Mouse (Mus musculus): ENCODE results near the gene Srpr.

The Srpr gene

GRCm38 (mm10) chr9:35175251-35176123 lies 24.5 kb upstream of the Srpr start, which contains the start of gene Dcps:
Gene Dcps (minus strand): TSS chr9:35176061.
- no peak for TF ChIP-seq GATA4 (IDR thresholded peaks at IDR 0.05; ENCODE audit: insufficient replicate concordance, low read length)

DNA sequence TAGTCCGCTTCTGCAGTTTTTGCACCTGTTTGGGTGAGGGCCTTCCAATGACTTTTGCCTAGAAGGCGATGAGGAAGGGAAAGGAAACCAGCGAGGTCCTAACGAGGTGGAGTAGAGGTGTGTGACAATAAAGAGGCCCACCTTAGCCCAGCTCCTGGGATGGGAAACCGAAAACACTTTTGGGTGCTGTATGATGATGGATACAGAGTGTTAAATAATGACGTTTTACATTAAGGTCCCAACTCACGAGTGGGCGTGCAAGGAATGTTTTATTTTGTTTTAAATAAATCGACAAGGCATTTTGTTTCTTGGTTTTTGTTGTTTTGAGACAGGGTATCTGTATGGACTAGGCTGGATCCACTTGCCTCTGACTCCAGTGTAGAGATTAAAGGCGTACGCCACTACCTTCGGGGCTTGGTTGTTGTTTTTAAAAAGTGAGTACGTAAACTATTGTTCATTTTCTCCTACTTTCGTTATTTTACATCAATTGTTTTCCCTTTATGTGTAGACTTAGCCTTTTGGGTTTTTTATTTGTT lies 23.8 kb upstream of the Srpr start:
- TF ChIP-seq GATA4 (IDR thresholded peaks at IDR 0.05; ENCODE audit: insufficient replicate concordance, low read length), result no peak

- TF ChIP-seq GATA4 (IDR thresholded peaks at IDR 0.05; ENCODE audit: insufficient replicate concordance, low read length), result no peak
These were observed 17.1 kb upstream of the Srpr start for GRCm38 (mm10) chr9:35182832-35183231.

DNA sequence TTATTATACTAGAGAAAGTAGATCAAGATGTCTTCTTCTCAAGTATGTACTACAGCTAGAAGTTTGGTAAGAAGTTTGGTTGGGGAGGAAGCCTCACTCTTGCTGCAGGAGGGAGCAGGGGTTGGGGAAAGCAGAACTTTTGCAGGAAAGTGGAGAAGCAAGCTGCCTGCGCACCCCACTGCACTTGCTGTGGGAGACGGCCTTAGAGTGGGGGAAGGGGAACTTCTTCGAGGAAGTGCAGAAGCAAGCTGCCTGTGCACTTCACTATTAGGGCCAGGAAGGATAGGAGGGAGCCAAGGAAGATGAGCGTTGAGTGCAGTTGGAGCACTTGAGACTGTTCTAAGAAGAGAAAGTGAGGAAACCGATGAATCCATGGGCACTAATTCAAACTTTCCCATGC lies 16.6 kb upstream of the Srpr start:
- no peak for TF ChIP-seq GATA4 (IDR thresholded peaks at IDR 0.05; ENCODE audit: insufficient replicate concordance, low read length)

- no peak for TF ChIP-seq GATA4 (IDR thresholded peaks at IDR 0.05; ENCODE audit: insufficient replicate concordance, low read length)
These were observed 13.5 kb upstream of the Srpr start for GRCm38 (mm10) chr9:35186430-35186829.

DNA sequence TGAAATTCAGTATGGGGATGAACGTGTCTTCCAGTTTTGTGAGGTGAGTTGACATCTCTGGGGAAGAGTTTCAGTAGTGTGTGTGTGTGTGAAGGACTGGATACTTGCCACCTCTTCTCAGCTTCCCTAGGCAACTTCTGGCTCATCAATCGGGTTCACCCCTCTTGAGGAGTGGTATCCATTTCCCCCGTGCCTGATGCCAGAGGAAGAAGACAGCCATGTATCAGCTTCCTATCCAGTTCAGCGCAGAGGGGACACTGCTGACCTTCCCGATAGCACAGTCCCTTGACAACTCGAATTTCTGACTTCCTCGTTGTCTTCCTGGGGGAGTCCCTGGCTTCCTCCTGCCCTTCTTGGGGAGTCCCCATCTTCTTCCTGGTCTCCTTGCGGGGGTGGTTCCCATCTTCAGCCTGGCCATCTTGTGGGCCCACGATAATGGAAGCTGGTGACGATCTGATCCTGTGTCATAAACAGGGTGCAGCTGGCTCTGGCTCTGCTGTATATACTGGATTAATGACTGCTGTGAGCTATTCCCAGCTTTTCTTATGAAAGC lies 12.5 kb upstream of the Srpr start:
- no peak for TF ChIP-seq GATA4 (IDR thresholded peaks at IDR 0.05; ENCODE audit: insufficient replicate concordance, low read length)

DNA sequence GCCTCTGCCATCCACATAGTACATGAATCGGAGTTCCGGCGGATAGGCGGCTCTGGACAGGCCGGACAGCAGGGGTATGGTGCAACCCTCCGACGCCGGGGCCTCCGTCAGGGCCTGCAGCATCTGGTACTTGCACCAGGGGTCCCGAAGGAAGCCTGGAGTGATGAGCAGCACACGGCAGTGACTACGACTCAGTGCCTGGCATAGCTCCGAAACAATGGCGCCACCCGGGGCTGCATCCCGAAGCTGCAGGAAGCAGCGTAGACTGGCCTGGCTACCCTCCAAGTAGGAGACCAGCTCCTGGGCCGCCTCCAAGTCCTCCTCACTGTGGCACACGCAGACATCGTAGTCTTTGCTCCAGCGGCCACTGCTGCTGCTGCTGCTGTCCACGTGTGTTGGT lies 11.3 kb upstream of the Srpr start:
- no peak for TF ChIP-seq GATA4 (IDR thresholded peaks at IDR 0.05; ENCODE audit: insufficient replicate concordance, low read length)

- no peak for TF ChIP-seq GATA4 (IDR thresholded peaks at IDR 0.05; ENCODE audit: insufficient replicate concordance, low read length)
These were observed 6.9 kb upstream of the Srpr start for GRCm38 (mm10) chr9:35192983-35193542.

DNA sequence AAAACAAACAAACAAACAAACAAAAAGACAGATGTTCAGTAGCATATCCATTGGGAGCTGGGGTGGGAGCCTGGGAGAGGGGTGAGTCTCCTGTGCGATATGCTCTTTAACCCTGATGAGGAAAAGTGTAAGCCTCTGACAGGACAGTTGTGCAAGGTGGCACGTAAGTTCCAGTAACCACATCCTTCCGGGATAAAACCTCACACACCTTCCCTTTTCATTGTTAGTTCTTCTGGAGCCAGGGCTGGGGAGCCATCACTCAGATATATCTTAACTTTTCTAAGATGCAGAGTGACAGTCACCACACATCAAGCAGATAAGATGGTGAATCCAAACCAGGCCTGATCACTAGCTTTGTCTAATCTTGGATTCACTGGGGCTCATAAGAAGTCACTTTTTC lies 5.9 kb upstream of the Srpr start:
- TF ChIP-seq GATA4 (IDR thresholded peaks at IDR 0.05; ENCODE audit: insufficient replicate concordance, low read length), result no peak

- no peak for TF ChIP-seq GATA4 (IDR thresholded peaks at IDR 0.05; ENCODE audit: insufficient replicate concordance, low read length)
These were observed 2.4 kb upstream of the Srpr start for GRCm38 (mm10) chr9:35197625-35198024.

- TF ChIP-seq GATA4 (IDR thresholded peaks at IDR 0.05; ENCODE audit: insufficient replicate concordance, low read length), result no peak
These were observed 1.6 kb upstream of the Srpr start for GRCm38 (mm10) chr9:35198351-35198750.

DNA sequence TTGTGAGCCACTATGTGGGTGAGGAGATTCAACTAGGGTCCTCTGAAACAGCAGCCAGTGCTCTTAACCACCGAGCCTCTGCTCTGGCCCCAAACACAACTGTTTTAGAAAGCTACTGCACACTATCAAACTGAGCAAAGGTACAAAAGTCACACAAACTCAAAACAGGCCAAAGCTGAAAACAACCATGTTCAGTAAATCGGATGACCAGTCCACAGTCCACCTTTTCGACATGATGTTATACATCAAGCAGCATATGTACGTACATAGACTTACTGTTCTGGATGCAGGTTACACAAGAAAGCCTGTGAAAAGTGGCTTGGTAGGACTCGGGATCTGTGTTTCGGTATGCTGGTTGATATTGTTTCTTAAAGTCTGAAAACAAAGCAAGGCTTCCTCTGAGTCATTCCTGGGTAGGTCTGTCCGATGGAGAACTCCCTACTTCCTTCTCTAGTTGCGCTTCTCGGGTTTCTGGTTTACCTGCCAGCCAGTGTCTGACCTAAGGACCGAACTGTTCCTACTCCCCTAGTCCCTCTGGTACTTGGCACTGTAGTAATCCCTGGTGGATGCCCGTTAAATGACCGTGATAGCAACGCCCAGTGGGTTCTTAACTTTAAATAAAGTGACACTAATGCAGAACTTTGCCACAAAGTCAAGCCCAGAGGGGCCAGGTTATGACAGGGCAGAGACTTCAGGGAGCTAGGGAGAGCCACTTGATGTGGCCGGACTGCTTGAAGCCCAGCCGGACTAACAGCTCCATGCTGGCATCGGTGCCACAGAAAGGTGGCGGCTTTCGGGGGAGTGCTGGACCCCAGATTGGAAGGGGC lies 817 bp upstream of the Srpr start:
- TF ChIP-seq GATA4 (IDR thresholded peaks at IDR 0.05; ENCODE audit: insufficient replicate concordance, low read length), result no peak

DNA sequence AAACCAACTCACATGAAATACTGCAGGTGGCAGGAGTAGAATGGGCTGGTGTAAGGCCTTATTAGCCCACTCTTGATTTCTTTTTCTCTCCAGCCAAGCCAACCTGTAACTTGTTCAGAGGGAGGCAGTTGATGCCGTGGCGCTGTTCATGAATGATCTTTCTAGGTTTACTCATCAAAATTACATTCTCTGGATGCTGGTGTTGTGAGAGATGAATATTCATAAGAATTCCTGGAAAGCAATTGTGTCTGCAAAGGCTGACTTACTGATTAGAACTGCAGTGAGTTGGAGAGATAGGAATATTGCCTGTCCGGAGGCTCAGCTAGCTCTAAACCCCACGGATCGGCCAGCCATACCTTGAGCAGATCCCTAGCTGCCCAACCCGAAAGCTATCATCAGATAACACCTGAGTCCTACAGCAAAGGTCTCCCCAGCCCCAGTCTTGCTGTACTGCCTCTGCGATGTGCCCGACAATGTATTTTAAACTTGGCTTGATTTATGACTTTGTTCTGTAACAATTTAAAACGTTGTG lies 620 bp downstream of the Srpr start:
- TF ChIP-seq GATA4 (IDR thresholded peaks at IDR 0.05; ENCODE audit: insufficient replicate concordance, low read length), result no peak

- peak; percentile 52; the same call in 1 of the 2 replicates for TF ChIP-seq GATA4 (IDR thresholded peaks at IDR 0.05; ENCODE audit: insufficient replicate concordance, low read length)
These were observed 3.6 kb downstream of the Srpr start for GRCm38 (mm10) chr9:35203536-35203935.

- no peak for TF ChIP-seq GATA4 (IDR thresholded peaks at IDR 0.05; ENCODE audit: insufficient replicate concordance, low read length)
These were observed 4.4 kb downstream of the Srpr start for GRCm38 (mm10) chr9:35204421-35204820.

All from liver, adult (tissue).